Mouse (Mus musculus) hindbrain, embryonic 14.5 days (tissue): ENCODE data around the gene St8sia1. TPM values are rescaled to one million over a fixed set of nuclear protein-coding genes. Genes with fewer than 3 reads are reported as not detected.

Source experiments
- ATAC-seq: fragments of 200-750 bp; cut with Nextera tagmentation; 2 replicates; pipeline ENCODE4 v1.8.0; 2017; ENCODE audit warnings: moderate number of reproducible peaks, mild to moderate bottlenecking, moderate TSS enrichment, moderate library complexity; ENCODE audit not compliant: low FRiP score
- DNase-seq: peaks from one replicate; pipeline ENCODE4 v3.0.0-alpha.2; 2015; ENCODE audit warnings: low spot score
- H3K27ac ChIP-seq: fragments of 300-500 bp; sonication (generic); 2 replicates; pipeline ENCODE4 v1.5.1; 2014; ENCODE audit warnings: mild to moderate bottlenecking, moderate library complexity
- H3K27me3 ChIP-seq: fragments of 300-500 bp; sonication (generic); 2 replicates; pipeline ENCODE4 v1.6.1; 2014; ENCODE audit warnings: mild to moderate bottlenecking, low read length, mixed read lengths; ENCODE audit not compliant: control insufficient read depth, insufficient read depth
- H3K36me3 ChIP-seq: fragments of 300-500 bp; sonication (generic); replicated peaks from 2 replicates; pipeline ENCODE4 v1.6.1; 2014; ENCODE audit not compliant: control insufficient read depth, insufficient read depth
- H3K4me1 ChIP-seq: fragments of 300-500 bp; sonication (generic); replicated peaks from 2 replicates; pipeline ENCODE4 v1.6.1; 2014; ENCODE audit warnings: antibody characterized with exemption, low read length, mixed read lengths; ENCODE audit not compliant: control insufficient read depth, insufficient read depth
- H3K4me2 ChIP-seq: fragments of 300-500 bp; sonication (generic); replicated peaks from 2 replicates; pipeline ENCODE4 v1.6.1; 2014; ENCODE audit warnings: mild to moderate bottlenecking, moderate library complexity
- H3K4me3 ChIP-seq: fragments of 300-500 bp; sonication (generic); replicated peaks from 2 replicates; pipeline ENCODE4 v1.5.1; 2014; ENCODE audit warnings: mild to moderate bottlenecking, low read length
- H3K9ac ChIP-seq: fragments of 300-500 bp; sonication (generic); 2 replicates; pipeline ENCODE4 v1.6.1; 2014
- H3K9me3 ChIP-seq: fragments of 300-500 bp; sonication (generic); 2 replicates; pipeline ENCODE4 v1.6.1; 2016; ENCODE audit warnings: low read length; ENCODE audit not compliant: control insufficient read depth
- WGBS: fragments of 180-500 bp; shearing (Covaris S2); extraction: QIAGEN DNeasy Blood & Tissue Kit; methylation state at CpG from one replicate; pipeline ENCODE4 v1.1.7; 2014; 5-methylcytosine and 5-hydroxymethylcytosine counted together
- polyA plus RNA-seq: library from polyadenylated mRNA; unstranded; fragments of >200 nt; fragmentation: Nextera tagmentation; extraction: Ambion mirVana; gene quantifications from 2 replicates; pipeline ENCODE4 v1.2.1, GENCODE M21; 2014

Gene St8sia1
- polyA plus RNA-seq, 1 experiment from 2014 or later = 6.1 TPM

- no peak overlapping the region for H3K4me3 ChIP-seq
- 25% methylated on average over 14 of the region's 14 CpGs for WGBS
- H3K36me3 ChIP-seq = no peaks in the 10 kb centered on the region
- DNase-seq (no peak), ATAC-seq (no peak)
- H3K27me3 ChIP-seq = no peaks in the 10 kb centered on the region
- no peaks in the 10 kb centered on the region for H3K9me3 ChIP-seq
- H3K4me2 ChIP-seq = no peak overlapping the region; the same call in 1 of the 2 replicates
- H3K4me1 ChIP-seq = peaks cover 25% of the 10 kb centered on the region
- H3K9ac ChIP-seq = peak overlapping the region; percentile 9; the same call in 1 of the 2 replicates
- H3K27ac ChIP-seq = peak overlapping the region; percentile 70
Measured at GRCm38 (mm10) chr6:142993705-142994698, 29.8 kb upstream of the St8sia1 start.

- Histone ChIP-seq H3K27me3 (no peaks in the 10 kb centered on the region), H3K4me3 (no peak overlapping the region), H3K9ac (no peak overlapping the region), H3K4me2 (no peak overlapping the region), H3K36me3 (no peaks in the 10 kb centered on the region), H3K9me3 (no peaks in the 10 kb centered on the region), H3K27ac (no peak overlapping the region), H3K4me1 (peaks cover 25% of the 10 kb centered on the region)
- 81% methylated on average over 2 of the region's 2 CpGs for WGBS
- no peak for DNase-seq
- ATAC-seq = no peak
Measured at GRCm38 (mm10) chr6:142992971-142993370, 28.7 kb upstream of the St8sia1 start.

GRCm38 (mm10) chr6:142992099-142992498, 27.8 kb upstream of the St8sia1 start:
- peak overlapping the region; percentile 17; the same call in 1 of the 2 replicates for H3K27ac ChIP-seq
- DNase-seq = no peak
- no peaks in the 10 kb centered on the region for H3K27me3 ChIP-seq
- no peaks in the 10 kb centered on the region for H3K36me3 ChIP-seq
- no peak for ATAC-seq
- H3K9me3 ChIP-seq = no peaks in the 10 kb centered on the region
- no peak overlapping the region for H3K4me2 ChIP-seq
- H3K9ac ChIP-seq = no peak overlapping the region
- peaks cover 25% of the 10 kb centered on the region for H3K4me1 ChIP-seq
- WGBS = 41% methylated on average over 7 of the region's 7 CpGs
- no peak overlapping the region for H3K4me3 ChIP-seq

GRCm38 (mm10) chr6:142991391-142992059, 27.3 kb upstream of the St8sia1 start:
- Histone ChIP-seq H3K4me1 (peaks cover 25% of the 10 kb centered on the region), H3K4me3 (no peak overlapping the region), H3K27me3 (no peaks in the 10 kb centered on the region), H3K27ac (peak overlapping the region; percentile 17), H3K9ac (no peak overlapping the region), H3K36me3 (no peaks in the 10 kb centered on the region), H3K4me2 (no peak overlapping the region), H3K9me3 (no peaks in the 10 kb centered on the region)
- WGBS = 49% methylated on average over 7 of the region's 7 CpGs
- DNase-seq = no peak
- 0 out of 2 replicates have a peak, but pooled peaks have one; percentile 28 for ATAC-seq

GRCm38 (mm10) chr6:142990516-142990915, 26.3 kb upstream of the St8sia1 start:
- Histone ChIP-seq H3K27me3 (no peaks in the 10 kb centered on the region), H3K9ac (no peak overlapping the region), H3K4me1 (peaks cover 25% of the 10 kb centered on the region), H3K4me2 (no peak overlapping the region), H3K27ac (no peak overlapping the region), H3K36me3 (no peaks in the 10 kb centered on the region), H3K4me3 (no peak overlapping the region), H3K9me3 (no peaks in the 10 kb centered on the region)
- 84% methylated on average over 9 of the region's 9 CpGs for WGBS
- DNase-seq (no peak), ATAC-seq (no peak)

- no peaks in the 10 kb centered on the region for H3K36me3 ChIP-seq
- no peak overlapping the region for H3K4me2 ChIP-seq
- no peaks in the 10 kb centered on the region for H3K27me3 ChIP-seq
- WGBS = 89% methylated on average over 13 of the region's 13 CpGs
- no peak for DNase-seq
- H3K9me3 ChIP-seq = no peaks in the 10 kb centered on the region
- ATAC-seq = no peak
- no peak overlapping the region for H3K9ac ChIP-seq
- H3K4me3 ChIP-seq = no peak overlapping the region
- H3K27ac ChIP-seq = no peak overlapping the region
- H3K4me1 ChIP-seq = peaks cover 22% of the 10 kb centered on the region
Measured at GRCm38 (mm10) chr6:142989495-142989894, 25.2 kb upstream of the St8sia1 start.

GRCm38 (mm10) chr6:142988753-142989152, 24.5 kb upstream of the St8sia1 start:
- Histone ChIP-seq H3K4me1 (peaks cover 15% of the 10 kb centered on the region), H3K4me3 (no peak overlapping the region), H3K27me3 (no peaks in the 10 kb centered on the region), H3K9ac (no peak overlapping the region), H3K9me3 (no peaks in the 10 kb centered on the region), H3K27ac (no peak overlapping the region), H3K36me3 (no peaks in the 10 kb centered on the region), H3K4me2 (no peak overlapping the region)
- ATAC-seq = no peak
- 30% methylated on average over 10 of the region's 10 CpGs for WGBS
- peak; percentile 55 for DNase-seq

GRCm38 (mm10) chr6:142988231-142988630, 24.0 kb upstream of the St8sia1 start:
- WGBS = 81% methylated on average over 6 of the region's 6 CpGs
- ATAC-seq (no peak), DNase-seq (no peak)
- no peaks in the 10 kb centered on the region for H3K9me3 ChIP-seq
- H3K4me1 ChIP-seq = peaks cover 13% of the 10 kb centered on the region
- H3K27ac ChIP-seq = no peak overlapping the region
- H3K4me3 ChIP-seq = no peak overlapping the region
- no peaks in the 10 kb centered on the region for H3K36me3 ChIP-seq
- no peaks in the 10 kb centered on the region for H3K27me3 ChIP-seq
- no peak overlapping the region for H3K9ac ChIP-seq
- no peak overlapping the region for H3K4me2 ChIP-seq

- no peak for ATAC-seq
- Histone ChIP-seq H3K4me3 (no peak overlapping the region), H3K27ac (no peak overlapping the region), H3K36me3 (no peaks in the 10 kb centered on the region), H3K9me3 (no peaks in the 10 kb centered on the region), H3K27me3 (no peaks in the 10 kb centered on the region), H3K4me2 (no peak overlapping the region), H3K4me1 (peaks cover 9% of the 10 kb centered on the region), H3K9ac (no peak overlapping the region)
- no peak for DNase-seq
- WGBS = 78% methylated on average over 6 of the region's 6 CpGs
Measured at GRCm38 (mm10) chr6:142987616-142988015, 23.4 kb upstream of the St8sia1 start.
